Mouse (Mus musculus) heart, embryonic 11.5 days (tissue): ENCODE measurements around the gene Gal3st2c. TPM values are rescaled to one million over a fixed set of nuclear protein-coding genes. Genes with fewer than 3 reads are reported as not detected.
"Not testable (repeated sequence)": the region's sequence is repeated elsewhere in the genome, so short reads cannot be mapped to it uniquely, and the experiment has no call there.

Experiments
- ATAC-seq: fragments of 200-750 bp; cut with Nextera tagmentation; replicated peaks from 2 replicates; pipeline ENCODE4 v1.8.0; 2017; ENCODE audit warnings: moderate library complexity; ENCODE audit not compliant: insufficient number of reproducible peaks, low FRiP score, low TSS enrichment
- H3K27ac ChIP-seq: fragments of 300-500 bp; sonication (generic); 2 replicates; pipeline ENCODE4 v1.5.1; 2014; ENCODE audit warnings: mild to moderate bottlenecking, low read depth, low read length
- H3K27me3 ChIP-seq: fragments of 300-500 bp; sonication (generic); 2 replicates; pipeline ENCODE4 v1.6.1; 2014; ENCODE audit warnings: mild to moderate bottlenecking, low read length, mixed read lengths; ENCODE audit not compliant: control insufficient read depth, insufficient read depth
- H3K36me3 ChIP-seq: fragments of 300-500 bp; sonication (generic); 2 replicates; pipeline ENCODE4 v1.6.1; 2014; ENCODE audit warnings: mild to moderate bottlenecking, low read length, moderate library complexity, mixed read lengths; ENCODE audit not compliant: control insufficient read depth, insufficient read depth
- H3K4me1 ChIP-seq: fragments of 300-500 bp; sonication (generic); 2 replicates; pipeline ENCODE4 v1.6.1; 2014; ENCODE audit warnings: low read length; ENCODE audit not compliant: control insufficient read depth, insufficient read depth
- H3K4me2 ChIP-seq: fragments of 300-500 bp; sonication (generic); 2 replicates; pipeline ENCODE4 v1.6.1; 2014; ENCODE audit warnings: mild to moderate bottlenecking, moderate library complexity
- H3K4me3 ChIP-seq: fragments of 300-500 bp; sonication (generic); 2 replicates; pipeline ENCODE4 v1.5.1; 2014; ENCODE audit warnings: low read depth, low read length
- H3K9ac ChIP-seq: fragments of 300-500 bp; sonication (generic); 2 replicates; pipeline ENCODE4 v1.6.1; 2014; ENCODE audit warnings: mild to moderate bottlenecking, low read depth, low read length, moderate library complexity
- H3K9me3 ChIP-seq: fragments of 300-500 bp; sonication (generic); replicated peaks from 2 replicates; pipeline ENCODE4 v1.6.1; 2016; ENCODE audit warnings: low read length; ENCODE audit not compliant: control insufficient read depth
- WGBS: fragments of 180-500 bp; shearing (Covaris S2); extraction: QIAGEN DNeasy Blood & Tissue Kit; methylation state at CpG from one replicate; pipeline ENCODE4 v1.1.7; 2014; ENCODE audit not compliant: insufficient replicate concordance; 5-methylcytosine and 5-hydroxymethylcytosine counted together
- polyA plus RNA-seq: library from polyadenylated mRNA; unstranded; fragments of >200 nt; fragmentation: Nextera tagmentation; extraction: Ambion mirVana; gene quantifications from 2 replicates; pipeline ENCODE4 v1.2.1, GENCODE M21; 2014

Gene Gal3st2c
- polyA plus RNA-seq: not detected in 2 replicates

- not testable (repeated sequence) for H3K9ac ChIP-seq, H3K4me1 ChIP-seq, H3K27me3 ChIP-seq, H3K9me3 ChIP-seq, ATAC-seq, H3K27ac ChIP-seq, H3K4me3 ChIP-seq, H3K4me2 ChIP-seq, H3K36me3 ChIP-seq
- WGBS: 78% methylated on average over 7 of the region's 8 CpGs
These were observed at the start of gene Gal3st2c for GRCm38 (mm10) chr1:93990209-93990608. Gene Gal3st2c, plus strand, starts transcription at chr1:93990509.

- H3K4me2 ChIP-seq, H3K4me1 ChIP-seq, H3K27me3 ChIP-seq, H3K36me3 ChIP-seq, H3K27ac ChIP-seq, H3K9ac ChIP-seq, H3K9me3 ChIP-seq, H3K4me3 ChIP-seq: not testable (repeated sequence)
- no CpG with 5 or more reads among the region's 11 CpGs for WGBS
- peak; percentile 78 for ATAC-seq
These were observed 41.2 kb upstream of the Gal3st2c start for GRCm38 (mm10) chr1:93949087-93949486.

GRCm38 (mm10) chr1:93966489-93966888 is 23.8 kb upstream of the Gal3st2c start:
- not testable (repeated sequence) for H3K27ac ChIP-seq, H3K9me3 ChIP-seq, H3K36me3 ChIP-seq, ATAC-seq, H3K4me2 ChIP-seq, H3K4me1 ChIP-seq, H3K27me3 ChIP-seq, H3K4me3 ChIP-seq, H3K9ac ChIP-seq
- WGBS: no CpG with 5 or more reads among the region's 1 CpGs

GRCm38 (mm10) chr1:93970380-93970779 is 19.9 kb upstream of the Gal3st2c start:
- not testable (repeated sequence) for H3K9ac ChIP-seq, H3K4me1 ChIP-seq, H3K9me3 ChIP-seq, H3K4me3 ChIP-seq, H3K27me3 ChIP-seq, H3K4me2 ChIP-seq, H3K36me3 ChIP-seq, H3K27ac ChIP-seq
- peak; percentile 56 for ATAC-seq
- 15% methylated on average over 3 of the region's 5 CpGs for WGBS

- not testable (repeated sequence) for H3K9me3 ChIP-seq, H3K4me3 ChIP-seq, H3K36me3 ChIP-seq, H3K4me2 ChIP-seq, H3K27me3 ChIP-seq, ATAC-seq, H3K9ac ChIP-seq, H3K27ac ChIP-seq, H3K4me1 ChIP-seq
- WGBS: no CpG with 5 or more reads among the region's 4 CpGs
These were observed 19.5 kb upstream of the Gal3st2c start for GRCm38 (mm10) chr1:93970797-93971196.

- H3K4me2 ChIP-seq, H3K9ac ChIP-seq, H3K4me3 ChIP-seq, H3K9me3 ChIP-seq, H3K27me3 ChIP-seq, H3K27ac ChIP-seq, H3K36me3 ChIP-seq, H3K4me1 ChIP-seq: not testable (repeated sequence)
- 38% methylated on average over 1 of the region's 4 CpGs for WGBS
- ATAC-seq: 0 out of 2 replicates have a peak, but pooled peaks have one; percentile 10
These were observed 14.5 kb upstream of the Gal3st2c start for GRCm38 (mm10) chr1:93975764-93976163.

GRCm38 (mm10) chr1:93978287-93978686 is 12.0 kb upstream of the Gal3st2c start:
- H3K4me1 ChIP-seq, H3K9ac ChIP-seq, H3K9me3 ChIP-seq, H3K36me3 ChIP-seq, ATAC-seq, H3K4me3 ChIP-seq, H3K27ac ChIP-seq, H3K4me2 ChIP-seq, H3K27me3 ChIP-seq: not testable (repeated sequence)
- no CpG with 5 or more reads among the region's 7 CpGs for WGBS

GRCm38 (mm10) chr1:93980932-93981331 is 9.4 kb upstream of the Gal3st2c start:
- not testable (repeated sequence) for ATAC-seq
- WGBS: no CpG with 5 or more reads among the region's 2 CpGs

GRCm38 (mm10) chr1:93986167-93986566 is 4.1 kb upstream of the Gal3st2c start:
- Histone ChIP-seq H3K4me2 (no peak overlapping the region), H3K4me1 (no peaks in the 10 kb centered on the region), H3K27ac (no peak overlapping the region), H3K9me3 (no peaks in the 10 kb centered on the region), H3K9ac (no peak overlapping the region), H3K4me3 (no peak overlapping the region), H3K36me3 (no peaks in the 10 kb centered on the region), H3K27me3 (no peaks in the 10 kb centered on the region)
- 35% methylated on average over 3 of the region's 3 CpGs for WGBS
- no peak for ATAC-seq

More at GRCm38 (mm10) chr1:93980932-93981331, 9.4 kb upstream of the Gal3st2c start:
- H3K27me3 ChIP-seq, H3K4me2 ChIP-seq, H3K9me3 ChIP-seq, H3K4me3 ChIP-seq, H3K36me3 ChIP-seq, H3K4me1 ChIP-seq, H3K27ac ChIP-seq, H3K9ac ChIP-seq: not testable (repeated sequence)
